Mouse (Mus musculus): ENCODE measurements around the gene Tmem185a. TPM values are rescaled to one million over a fixed set of nuclear protein-coding genes. Genes with fewer than 3 reads are reported as not detected.

Tmem185a gene
- polyA plus RNA-seq, 1 experiment from 2014 or later, result 43.1 TPM

Other genes starting within 250 kb of the Tmem185a start
- gene Ids, start 112.1 kb downstream of the Tmem185a start, polyA plus RNA-seq (2016; fragmentation: Nextera tagmentation; extraction: Ambion mirVana), result 1.6 and 1.9 TPM in 2 replicates
- 25.8 and 27.2 TPM in 2 replicates for gene 1110012L19Rik, start 91.3 kb downstream of the Tmem185a start, polyA plus RNA-seq (2016; fragmentation: Nextera tagmentation; extraction: Ambion mirVana)

All from forebrain, embryonic 10.5 days (tissue).